Mouse (Mus musculus): ENCODE measurements at regions not wholly inside any gene's neighbourhood (a gene's known extent, or its start where the extent isn't known, plus 50 kb on each side); places are given as distances from the start of the nearest gene placed in this dataset.

- TF ChIP-seq CTCF (IDR thresholded peaks at IDR 0.05; ENCODE audit: control insufficient read depth, insufficient read depth, insufficient read length), result no peak
- TF ChIP-seq USF1 (IDR thresholded peaks at IDR 0.05; ENCODE audit: low read depth), result no peak
- no peak for TF ChIP-seq MAX (IDR thresholded peaks at IDR 0.05)
- TF ChIP-seq FOSL1 (IDR thresholded peaks at IDR 0.05; ENCODE audit: insufficient read depth, low read length, poor library complexity, severe bottlenecking), result no peak
- no peak for TF ChIP-seq MYOG (IDR thresholded peaks at IDR 0.05; ENCODE audit: control insufficient read depth, extremely low read depth, insufficient read length)
- no peak for TF ChIP-seq CEBPB (IDR thresholded peaks at IDR 0.05; ENCODE audit: low read depth)
- TF ChIP-seq MYOD1 (IDR thresholded peaks at IDR 0.05; ENCODE audit: control insufficient read depth, insufficient read length, low read depth), result no peak
Measured at GRCm38 (mm10) chr13:80729202-80729601, 154.0 kb upstream of the Arrdc3 start.
